Mouse (Mus musculus) liver, embryonic 12.5 days (tissue): ENCODE results near the gene Lrrc58. TPM values are rescaled to one million over a fixed set of nuclear protein-coding genes. Genes with fewer than 3 reads are reported as not detected.

Experiments
- ATAC-seq: fragments of 200-750 bp; cut with Nextera tagmentation; 2 replicates; pipeline ENCODE4 v1.8.0; 2017; ENCODE audit warnings: moderate number of reproducible peaks, mild to moderate bottlenecking, moderate library complexity
- H3K27ac ChIP-seq: fragments of 300-500 bp; sonication (generic); 2 replicates; pipeline ENCODE4 v1.5.1; 2016; ENCODE audit warnings: mild to moderate bottlenecking
- H3K27me3 ChIP-seq: fragments of 300-500 bp; sonication (generic); replicated peaks from 2 replicates; pipeline ENCODE4 v1.6.1; 2016; ENCODE audit warnings: mild to moderate bottlenecking, moderate library complexity
- H3K36me3 ChIP-seq: fragments of 300-500 bp; sonication (generic); 2 replicates; pipeline ENCODE4 v1.6.1; 2016; ENCODE audit warnings: mild to moderate bottlenecking, moderate library complexity
- H3K4me1 ChIP-seq: fragments of 300-500 bp; sonication (generic); 2 replicates; pipeline ENCODE4 v1.6.1; 2016
- H3K4me2 ChIP-seq: fragments of 300-500 bp; sonication (generic); 2 replicates; pipeline ENCODE4 v1.6.1; 2016; ENCODE audit warnings: mild to moderate bottlenecking, moderate library complexity
- H3K4me3 ChIP-seq: fragments of 300-500 bp; sonication (generic); 2 replicates; pipeline ENCODE4 v1.5.1; 2016; ENCODE audit warnings: mild to moderate bottlenecking, moderate library complexity
- H3K9ac ChIP-seq: fragments of 300-500 bp; sonication (generic); 2 replicates; pipeline ENCODE4 v1.6.1; 2016; ENCODE audit warnings: mild to moderate bottlenecking, moderate library complexity
- H3K9me3 ChIP-seq: fragments of 300-500 bp; sonication (generic); replicated peaks from 2 replicates; pipeline ENCODE4 v1.6.1; 2016; ENCODE audit warnings: mild to moderate bottlenecking, moderate library complexity
- WGBS: fragments of 180-500 bp; shearing (Covaris S2); methylation state at CpG from one replicate; pipeline ENCODE4 v1.1.7; 2016; ENCODE audit not compliant: insufficient replicate concordance; 5-methylcytosine and 5-hydroxymethylcytosine counted together
- polyA plus RNA-seq: library from polyadenylated mRNA; unstranded; fragments of >200 nt; fragmentation: Nextera tagmentation; extraction: Ambion mirVana; gene quantifications from 2 replicates; pipeline ENCODE4 v1.2.1, GENCODE M21; 2016

Lrrc58 gene
- polyA plus RNA-seq, 1 experiment from 2014 or later = 22.2 TPM

DNA sequence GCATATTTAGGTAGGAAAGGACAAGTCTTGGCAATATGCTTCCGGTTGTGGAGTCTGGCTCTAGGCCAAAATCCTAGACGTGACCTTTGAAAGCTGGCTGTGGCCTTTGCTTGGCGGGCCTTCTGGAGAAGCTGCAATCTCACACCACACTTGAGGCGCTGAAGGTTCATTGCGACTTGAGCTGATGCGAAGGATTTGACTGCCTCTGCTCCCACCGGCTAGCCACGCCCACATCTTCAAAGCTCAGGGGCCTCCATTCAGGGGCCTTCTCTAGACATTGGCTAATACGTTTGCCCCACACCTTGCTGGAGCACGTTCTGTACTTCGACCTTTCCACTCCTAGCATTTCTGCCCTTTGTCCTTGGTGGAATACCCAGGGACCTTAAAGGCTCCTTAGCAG is 33.1 kb downstream of the Lrrc58 start:
- 48% methylated on average over 11 of the region's 11 CpGs for WGBS
- Histone ChIP-seq H3K27ac (no peak overlapping the region), H3K4me1 (no peaks in the 10 kb centered on the region), H3K4me3 (no peak overlapping the region), H3K9ac (no peak overlapping the region), H3K27me3 (no peaks in the 10 kb centered on the region), H3K4me2 (no peak overlapping the region), H3K36me3 (no peaks in the 10 kb centered on the region), H3K9me3 (0 out of 2 replicates have a peak, but pooled peaks cover 4% of the 10 kb centered on the region)
- no peak for ATAC-seq

DNA sequence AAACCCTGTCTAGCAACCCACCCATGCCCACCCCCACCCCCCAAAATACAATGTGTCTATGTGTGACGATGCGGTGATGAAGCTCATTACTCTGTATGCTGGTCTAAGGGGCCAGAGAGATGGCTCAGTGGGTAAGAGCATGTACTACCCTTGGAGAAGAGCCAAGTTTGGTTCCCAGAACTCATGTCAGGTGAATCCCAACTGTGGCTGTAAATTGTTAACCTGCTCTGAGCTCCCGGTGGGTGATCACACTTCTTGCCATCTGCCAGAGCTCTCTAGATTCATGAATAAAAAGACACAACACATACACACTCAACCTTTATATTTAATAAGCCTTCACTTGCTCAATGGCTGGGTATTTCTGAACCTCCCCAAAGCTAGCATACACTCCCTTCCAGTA is 38.3 kb downstream of the Lrrc58 start:
- no peak overlapping the region for H3K4me3 ChIP-seq
- WGBS = 82% methylated on average over 3 of the region's 3 CpGs
- no peaks in the 10 kb centered on the region for H3K4me1 ChIP-seq
- no peaks in the 10 kb centered on the region for H3K27me3 ChIP-seq
- H3K9ac ChIP-seq = no peak overlapping the region
- H3K9me3 ChIP-seq = 0 out of 2 replicates have a peak, but pooled peaks cover 4% of the 10 kb centered on the region
- no peaks in the 10 kb centered on the region for H3K36me3 ChIP-seq
- no peak for ATAC-seq
- H3K4me2 ChIP-seq = no peak overlapping the region
- H3K27ac ChIP-seq = no peak overlapping the region

- Histone ChIP-seq H3K27me3 (peaks cover 21% of the 10 kb centered on the region), H3K4me3 (no peak overlapping the region), H3K4me2 (no peak overlapping the region), H3K27ac (no peak overlapping the region), H3K9me3 (no peaks in the 10 kb centered on the region), H3K36me3 (no peaks in the 10 kb centered on the region), H3K9ac (no peak overlapping the region), H3K4me1 (no peaks in the 10 kb centered on the region)
- no peak for ATAC-seq
- 57% methylated on average over 1 of the region's 1 CpGs for WGBS
These were observed 42.9 kb downstream of the Lrrc58 start for GRCm38 (mm10) chr16:37911086-37911485.

DNA sequence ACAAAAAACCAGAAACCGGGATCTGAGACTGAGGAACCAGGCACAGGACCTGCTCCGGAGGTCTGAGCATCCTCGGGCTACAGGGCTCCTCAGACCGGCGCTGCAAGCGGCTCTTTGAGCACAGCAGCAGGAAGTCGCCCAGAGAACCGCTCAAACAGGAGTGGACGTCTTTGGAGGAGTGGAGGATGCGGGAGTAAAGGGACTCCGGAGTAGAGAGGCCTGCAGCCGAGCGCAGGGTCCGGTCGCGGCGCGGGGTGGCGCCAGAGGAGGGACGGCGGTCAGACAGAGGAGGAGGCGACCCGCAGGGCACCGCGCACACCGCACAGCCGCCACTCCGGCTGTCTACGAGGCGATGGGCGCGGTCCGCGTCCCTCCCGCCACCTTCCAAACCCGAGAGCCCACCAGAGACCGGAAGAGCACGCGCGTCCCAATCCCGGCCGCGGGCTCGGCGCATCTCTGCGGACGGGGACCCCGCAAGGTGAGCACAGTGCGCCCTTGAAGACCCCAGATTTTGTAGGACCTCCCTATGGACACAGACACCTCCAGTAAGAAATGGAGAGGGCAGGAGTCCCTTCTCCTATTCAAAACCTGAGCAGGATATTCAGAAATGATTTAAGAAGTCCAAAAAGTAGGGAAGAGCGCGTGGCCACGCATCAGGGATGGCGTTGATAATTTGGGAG is 48.1 kb downstream of the Lrrc58 start, which contains the start of gene Gpr156:
Gpr156 (plus strand) TSS at position 359 of the 680 bp plus-strand sequence.
- no peak for ATAC-seq
- no peak within 1 kb of the TSS for H3K9ac ChIP-seq
- H3K4me2 ChIP-seq = peak within 1 kb of the TSS; percentile 62

DNA sequence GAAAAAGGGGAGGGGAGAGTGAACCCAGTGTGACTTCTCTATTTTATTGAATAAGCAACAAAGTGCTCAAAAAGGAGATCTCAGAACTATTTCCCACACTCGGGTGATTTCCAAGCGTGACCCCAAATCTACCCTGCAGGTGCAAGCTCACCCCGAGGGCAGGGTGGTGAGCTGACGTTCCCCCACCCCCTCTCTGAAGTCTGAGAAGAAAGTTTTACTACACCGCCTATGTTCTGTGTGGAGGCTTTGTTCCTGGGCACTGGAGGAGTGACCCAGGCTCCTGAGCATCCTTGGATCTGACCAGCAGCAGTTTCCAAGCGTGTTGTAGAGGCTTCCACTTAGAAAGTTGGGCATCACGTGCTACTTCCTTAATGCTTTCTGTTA is 48.6 kb downstream of the Lrrc58 start:
- Histone ChIP-seq H3K27me3 (peaks cover 47% of the 10 kb centered on the region), H3K27ac (no peak overlapping the region), H3K9me3 (no peaks in the 10 kb centered on the region), H3K4me3 (no peak overlapping the region), H3K36me3 (no peaks in the 10 kb centered on the region), H3K4me2 (no peak overlapping the region), H3K4me1 (no peaks in the 10 kb centered on the region), H3K9ac (no peak overlapping the region)
- whole genome bisulfite sequencing = 29% methylated on average over 7 of the region's 7 CpGs
- no peak for ATAC-seq

More for the DNA sequence above, 48.1 kb downstream of the Lrrc58 start, which contains the start of gene Gpr156:
- Histone ChIP-seq H3K27ac (no peak within 1 kb of the TSS), H3K9me3 (no peaks in the 10 kb centered on the region), H3K27me3 (peaks cover 47% of the 10 kb centered on the region), H3K4me1 (no peaks in the 10 kb centered on the region), H3K4me3 (peak within 1 kb of the TSS; percentile 41), H3K36me3 (no peaks in the 10 kb centered on the region)
- 5% methylated on average over 53 of the region's 53 CpGs for WGBS

DNA sequence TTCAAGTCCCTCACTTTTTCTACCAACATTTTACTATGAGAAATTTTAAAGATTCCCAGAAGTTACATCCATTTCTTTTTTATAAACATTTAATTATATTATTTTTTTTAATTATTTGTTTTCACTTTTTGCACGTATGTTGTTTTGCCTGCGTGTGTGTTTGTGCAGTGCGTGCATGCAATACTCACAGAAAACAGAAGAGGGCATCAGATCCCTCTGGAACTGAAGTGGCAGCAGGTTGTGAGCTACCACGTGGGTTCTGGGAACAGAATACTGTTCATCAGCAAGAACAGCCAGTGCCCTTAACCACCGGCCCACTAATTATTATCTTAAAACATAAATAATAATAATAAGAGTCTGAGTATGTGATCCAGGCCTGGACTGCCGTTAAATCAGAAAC is 50.8 kb downstream of the Lrrc58 start:
- H3K9me3 ChIP-seq = no peaks in the 10 kb centered on the region
- no peaks in the 10 kb centered on the region for H3K4me1 ChIP-seq
- no peaks in the 10 kb centered on the region for H3K36me3 ChIP-seq
- no peak overlapping the region for H3K4me3 ChIP-seq
- H3K4me2 ChIP-seq = no peak overlapping the region
- WGBS = 77% methylated on average over 6 of the region's 6 CpGs
- peaks cover 47% of the 10 kb centered on the region for H3K27me3 ChIP-seq
- no peak overlapping the region for H3K27ac ChIP-seq
- no peak for ATAC-seq
- H3K9ac ChIP-seq = no peak overlapping the region

- no peak overlapping the region for H3K9ac ChIP-seq
- ATAC-seq = no peak
These were observed 52.7 kb downstream of the Lrrc58 start for GRCm38 (mm10) chr16:37920842-37921409.

DNA sequence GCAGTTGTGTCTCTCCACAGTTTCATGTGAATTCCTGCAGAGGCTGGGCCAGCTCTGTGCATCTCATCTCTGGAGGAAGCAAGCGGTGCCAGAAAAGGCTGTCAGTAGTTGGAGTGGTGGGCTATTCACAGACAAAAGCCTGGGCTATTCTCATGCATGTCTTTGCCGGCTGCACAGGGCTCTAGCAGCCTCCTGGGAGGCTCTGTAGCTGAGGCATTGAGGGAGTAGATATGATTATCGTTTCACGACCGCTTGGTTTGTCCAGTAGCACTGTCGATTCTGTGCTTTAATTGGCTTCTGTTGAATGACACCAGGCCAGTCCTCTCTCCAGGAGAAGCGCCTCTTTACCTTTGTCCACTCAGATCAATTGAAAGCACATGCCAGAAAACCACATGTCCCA is 57.9 kb downstream of the Lrrc58 start:
- Histone ChIP-seq H3K9ac (no peak overlapping the region), H3K4me3 (no peak overlapping the region), H3K4me1 (no peaks in the 10 kb centered on the region), H3K36me3 (no peaks in the 10 kb centered on the region), H3K27ac (no peak overlapping the region), H3K4me2 (no peak overlapping the region), H3K27me3 (no peaks in the 10 kb centered on the region), H3K9me3 (no peaks in the 10 kb centered on the region)
- 58% methylated on average over 7 of the region's 7 CpGs for WGBS
- no peak for ATAC-seq

More at GRCm38 (mm10) chr16:37920842-37921409, 52.7 kb downstream of the Lrrc58 start:
- Histone ChIP-seq H3K27me3 (peaks cover 27% of the 10 kb centered on the region), H3K27ac (no peak overlapping the region), H3K4me2 (no peak overlapping the region), H3K36me3 (no peaks in the 10 kb centered on the region), H3K9me3 (no peaks in the 10 kb centered on the region), H3K4me1 (no peaks in the 10 kb centered on the region), H3K4me3 (no peak overlapping the region)
- 43% methylated on average over 8 of the region's 8 CpGs for WGBS

GRCm38 (mm10) chr16:37927117-37927516 is 58.9 kb downstream of the Lrrc58 start:
- ATAC-seq = no peak
- H3K9ac ChIP-seq = no peak overlapping the region
- H3K27ac ChIP-seq = no peak overlapping the region
- H3K36me3 ChIP-seq = no peaks in the 10 kb centered on the region
- WGBS = 56% methylated on average over 4 of the region's 4 CpGs
- no peak overlapping the region for H3K4me2 ChIP-seq
- no peaks in the 10 kb centered on the region for H3K4me1 ChIP-seq
- no peak overlapping the region for H3K4me3 ChIP-seq
- H3K9me3 ChIP-seq = no peaks in the 10 kb centered on the region
- H3K27me3 ChIP-seq = no peaks in the 10 kb centered on the region

DNA sequence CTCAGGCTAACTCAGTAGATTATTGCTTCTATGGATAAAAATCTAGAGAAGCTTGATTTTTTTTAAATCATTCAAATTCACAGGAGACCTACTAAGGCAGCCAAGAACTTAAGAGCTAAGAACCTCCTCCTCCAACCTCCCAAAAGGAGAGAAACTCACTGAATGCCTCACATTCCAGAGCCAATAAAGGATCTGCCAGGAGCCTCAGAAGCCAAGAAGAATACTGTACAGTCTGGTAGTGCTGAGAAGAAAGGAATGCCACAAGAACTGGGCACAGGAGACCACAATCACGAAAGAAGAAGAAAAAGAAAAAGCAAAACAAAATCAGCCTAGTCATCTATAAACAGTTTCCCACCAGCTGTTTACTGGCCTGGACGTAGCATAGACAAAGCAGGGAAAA is 60.8 kb downstream of the Lrrc58 start:
- 52% methylated on average over 2 of the region's 2 CpGs for WGBS
- no peak overlapping the region for H3K4me3 ChIP-seq
- H3K36me3 ChIP-seq = no peaks in the 10 kb centered on the region
- H3K9ac ChIP-seq = no peak overlapping the region
- no peaks in the 10 kb centered on the region for H3K27me3 ChIP-seq
- ATAC-seq = no peak
- no peaks in the 10 kb centered on the region for H3K4me1 ChIP-seq
- no peak overlapping the region for H3K27ac ChIP-seq
- no peak overlapping the region for H3K4me2 ChIP-seq
- no peaks in the 10 kb centered on the region for H3K9me3 ChIP-seq

DNA sequence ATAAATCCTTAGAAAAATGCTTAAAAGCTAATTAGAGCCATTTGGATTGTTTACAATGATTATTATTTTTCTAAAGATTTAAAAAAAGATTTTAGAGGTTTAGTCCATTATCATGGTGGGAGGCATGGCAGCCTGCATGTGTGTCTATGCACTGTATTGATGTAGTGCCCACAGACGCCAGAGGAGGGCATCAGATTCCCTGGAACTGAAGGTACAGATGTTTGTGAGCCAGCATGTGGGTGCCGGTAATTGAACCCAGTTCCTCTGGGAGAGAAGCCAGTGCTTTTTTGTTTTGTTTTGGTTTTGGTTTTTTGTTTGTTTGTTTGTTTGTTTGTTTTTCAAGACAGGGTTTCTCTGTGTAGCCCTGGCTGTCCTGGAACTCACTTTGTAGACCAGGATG is 61.4 kb downstream of the Lrrc58 start:
- H3K4me1 ChIP-seq = no peaks in the 10 kb centered on the region
- no peak overlapping the region for H3K4me3 ChIP-seq
- no peak overlapping the region for H3K9ac ChIP-seq
- no peak overlapping the region for H3K4me2 ChIP-seq
- H3K36me3 ChIP-seq = no peaks in the 10 kb centered on the region
- ATAC-seq = no peak
- H3K9me3 ChIP-seq = no peaks in the 10 kb centered on the region
- H3K27ac ChIP-seq = no peak overlapping the region
- WGBS = 65% methylated on average over 2 of the region's 2 CpGs
- no peaks in the 10 kb centered on the region for H3K27me3 ChIP-seq

DNA sequence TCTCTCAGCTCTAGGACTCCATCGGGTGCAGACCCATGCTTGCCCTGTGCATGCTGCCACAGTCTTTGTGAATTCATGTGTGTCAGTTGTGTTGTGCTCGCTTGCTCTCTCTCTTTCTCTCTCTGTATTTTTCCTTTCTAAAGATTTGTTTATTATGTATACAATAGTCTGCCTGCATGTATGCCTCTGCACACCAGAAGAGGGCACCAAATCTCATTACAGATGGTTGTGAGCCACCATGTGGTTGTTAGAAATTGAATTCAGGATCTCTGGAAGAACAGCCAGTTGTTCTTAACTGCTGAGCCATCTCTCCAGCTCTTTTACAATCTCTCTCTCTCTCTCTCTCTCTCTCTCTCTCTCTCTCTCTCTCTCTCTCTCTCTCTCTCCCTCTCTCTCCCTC is 66.7 kb downstream of the Lrrc58 start:
- H3K27me3 ChIP-seq = no peaks in the 10 kb centered on the region
- WGBS = 64% methylated on average over 2 of the region's 2 CpGs
- H3K4me1 ChIP-seq = no peaks in the 10 kb centered on the region
- H3K4me2 ChIP-seq = no peak overlapping the region
- ATAC-seq = no peak
- no peaks in the 10 kb centered on the region for H3K9me3 ChIP-seq
- H3K4me3 ChIP-seq = no peak overlapping the region
- no peaks in the 10 kb centered on the region for H3K36me3 ChIP-seq
- H3K27ac ChIP-seq = no peak overlapping the region
- H3K9ac ChIP-seq = no peak overlapping the region
